Mouse (Mus musculus) kidney, postnatal 0 days (tissue): ENCODE data around the gene Gm10553. TPM values are rescaled to one million over a fixed set of nuclear protein-coding genes. Genes with fewer than 3 reads are reported as not detected.
"Not testable (repeated sequence)": the region's sequence is repeated elsewhere in the genome, so short reads cannot be mapped to it uniquely, and the experiment has no call there.

ENCODE experiments used
- ATAC-seq: fragments of 200-750 bp; cut with Nextera tagmentation; replicated peaks from 2 replicates; pipeline ENCODE4 v1.8.0; 2017; ENCODE audit warnings: low read depth, moderate number of reproducible peaks, moderate TSS enrichment, moderate library complexity; ENCODE audit not compliant: low FRiP score
- DNase-seq: peaks from one replicate; pipeline ENCODE4 v3.0.0-alpha.2; 2016; ENCODE audit warnings: low spot score
- H3K27ac ChIP-seq: fragments of 300-500 bp; sonication (generic); 2 replicates; pipeline ENCODE4 v1.5.1; 2014; ENCODE audit warnings: mild to moderate bottlenecking
- H3K27me3 ChIP-seq: fragments of 300-500 bp; sonication (generic); 2 replicates; pipeline ENCODE4 v1.6.1; 2014; ENCODE audit warnings: low read length, mixed read lengths; ENCODE audit not compliant: insufficient read depth
- H3K36me3 ChIP-seq: fragments of 300-500 bp; sonication (generic); 2 replicates; pipeline ENCODE4 v1.6.1; 2014; ENCODE audit warnings: low read length, mixed read lengths; ENCODE audit not compliant: insufficient read depth
- H3K4me1 ChIP-seq: fragments of 300-500 bp; sonication (generic); replicated peaks from 2 replicates; pipeline ENCODE4 v1.6.1; 2014; ENCODE audit warnings: antibody characterized with exemption, low read length, mixed read lengths; ENCODE audit not compliant: insufficient read depth
- H3K4me2 ChIP-seq: fragments of 300-500 bp; sonication (generic); 2 replicates; pipeline ENCODE4 v1.6.1; 2014; ENCODE audit warnings: mild to moderate bottlenecking, low read length, moderate library complexity, mixed read lengths
- H3K4me3 ChIP-seq: fragments of 300-500 bp; sonication (generic); replicated peaks from 2 replicates; pipeline ENCODE4 v1.5.1; 2014; ENCODE audit warnings: low read depth, low read length
- H3K9ac ChIP-seq: fragments of 300-500 bp; sonication (generic); 2 replicates; pipeline ENCODE4 v1.6.1; 2014; ENCODE audit warnings: low read depth, low read length
- H3K9me3 ChIP-seq: fragments of 300-500 bp; sonication (generic); replicated peaks from 2 replicates; pipeline ENCODE4 v1.6.1; 2016; ENCODE audit warnings: low read length, inconsistent platforms, mixed read lengths
- WGBS: fragments of 180-500 bp; shearing (Covaris S2); extraction: QIAGEN DNeasy Blood & Tissue Kit; methylation state at CpG from one replicate; pipeline ENCODE4 v1.1.7; 2014; 5-methylcytosine and 5-hydroxymethylcytosine counted together
- polyA plus RNA-seq: library from polyadenylated mRNA; unstranded; fragments of >200 nt; fragmentation: Nextera tagmentation; extraction: Ambion mirVana; gene quantifications from 2 replicates; pipeline ENCODE4 v1.2.1, GENCODE M21; 2015

Gene Gm10553
- polyA plus RNA-seq = not detected in 2 replicates

GRCm38 (mm10) chr1:85099864-85100263 lies at the start of gene Gm10553:
Gene Gm10553, plus strand, starts transcription at chr1:85100164.
- not testable (repeated sequence) for H3K4me1 ChIP-seq, H3K36me3 ChIP-seq, DNase-seq, ATAC-seq, H3K4me2 ChIP-seq, H3K27ac ChIP-seq, H3K9ac ChIP-seq, H3K4me3 ChIP-seq, H3K27me3 ChIP-seq, H3K9me3 ChIP-seq
- whole genome bisulfite sequencing = 65% methylated on average over 1 of the region's 1 CpGs

- not testable (repeated sequence) for H3K27ac ChIP-seq, H3K4me2 ChIP-seq, H3K4me3 ChIP-seq, H3K36me3 ChIP-seq, DNase-seq, H3K9me3 ChIP-seq, H3K9ac ChIP-seq, H3K4me1 ChIP-seq, H3K27me3 ChIP-seq, ATAC-seq
- 61% methylated on average over 3 of the region's 3 CpGs for WGBS
Measured at GRCm38 (mm10) chr1:85071690-85072089, 28.3 kb upstream of the Gm10553 start.

GRCm38 (mm10) chr1:85073099-85073498 lies 26.9 kb upstream of the Gm10553 start:
- H3K4me3 ChIP-seq, H3K4me2 ChIP-seq, H3K9ac ChIP-seq, H3K27me3 ChIP-seq, ATAC-seq, H3K9me3 ChIP-seq, H3K27ac ChIP-seq, H3K36me3 ChIP-seq, H3K4me1 ChIP-seq, DNase-seq: not testable (repeated sequence)
- WGBS = 65% methylated on average over 3 of the region's 3 CpGs

GRCm38 (mm10) chr1:85084803-85085202 lies 15.2 kb upstream of the Gm10553 start:
- not testable (repeated sequence) for H3K9ac ChIP-seq, ATAC-seq, H3K4me2 ChIP-seq, H3K4me1 ChIP-seq, H3K9me3 ChIP-seq, H3K4me3 ChIP-seq, H3K27ac ChIP-seq, DNase-seq, H3K36me3 ChIP-seq, H3K27me3 ChIP-seq
- 64% methylated on average over 3 of the region's 3 CpGs for WGBS

- not testable (repeated sequence) for H3K27ac ChIP-seq, H3K9me3 ChIP-seq, DNase-seq, H3K9ac ChIP-seq, H3K27me3 ChIP-seq, H3K4me1 ChIP-seq, H3K4me3 ChIP-seq, H3K4me2 ChIP-seq, H3K36me3 ChIP-seq, ATAC-seq
- WGBS = 83% methylated on average over 1 of the region's 1 CpGs
Measured at GRCm38 (mm10) chr1:85086211-85086610, 13.8 kb upstream of the Gm10553 start.

GRCm38 (mm10) chr1:85092169-85092568 lies 7.8 kb upstream of the Gm10553 start:
- not testable (repeated sequence) for H3K9me3 ChIP-seq, H3K27ac ChIP-seq, H3K36me3 ChIP-seq, ATAC-seq, H3K4me1 ChIP-seq, H3K4me2 ChIP-seq, H3K4me3 ChIP-seq, H3K9ac ChIP-seq, DNase-seq, H3K27me3 ChIP-seq
- WGBS = 36% methylated on average over 1 of the region's 3 CpGs

- DNase-seq, H3K36me3 ChIP-seq, ATAC-seq, H3K4me3 ChIP-seq, H3K9me3 ChIP-seq, H3K4me2 ChIP-seq, H3K4me1 ChIP-seq, H3K9ac ChIP-seq, H3K27ac ChIP-seq, H3K27me3 ChIP-seq: not testable (repeated sequence)
- WGBS = 81% methylated on average over 6 of the region's 7 CpGs
Measured at GRCm38 (mm10) chr1:85093011-85093572, 6.9 kb upstream of the Gm10553 start.

GRCm38 (mm10) chr1:85099081-85099480 lies 883 bp upstream of the Gm10553 start:
- H3K27ac ChIP-seq, H3K9ac ChIP-seq, H3K4me2 ChIP-seq, H3K4me1 ChIP-seq, H3K9me3 ChIP-seq, ATAC-seq, DNase-seq, H3K4me3 ChIP-seq, H3K27me3 ChIP-seq, H3K36me3 ChIP-seq: not testable (repeated sequence)
- WGBS = 83% methylated on average over 5 of the region's 7 CpGs

GRCm38 (mm10) chr1:85101754-85102153 lies 1.8 kb downstream of the Gm10553 start:
- H3K36me3 ChIP-seq, H3K4me1 ChIP-seq, ATAC-seq, DNase-seq, H3K4me2 ChIP-seq, H3K4me3 ChIP-seq, H3K27me3 ChIP-seq, H3K9me3 ChIP-seq, H3K27ac ChIP-seq, H3K9ac ChIP-seq: not testable (repeated sequence)
- 86% methylated on average over 4 of the region's 4 CpGs for WGBS

- DNase-seq, H3K4me3 ChIP-seq, H3K9ac ChIP-seq, H3K27me3 ChIP-seq, H3K4me1 ChIP-seq, ATAC-seq, H3K4me2 ChIP-seq, H3K36me3 ChIP-seq, H3K9me3 ChIP-seq, H3K27ac ChIP-seq: not testable (repeated sequence)
- 71% methylated on average over 4 of the region's 4 CpGs for WGBS
Measured at GRCm38 (mm10) chr1:85105336-85105735, 5.4 kb downstream of the Gm10553 start.
